Mouse (Mus musculus) forebrain, embryonic 15.5 days (tissue): ENCODE measurements at regions not wholly inside any gene's neighbourhood (a gene's known extent, or its start where the extent isn't known, plus 50 kb on each side); places are given as distances from the start of the nearest gene placed in this dataset.
"Not testable (repeated sequence)": the region's sequence is repeated elsewhere in the genome, so short reads cannot be mapped to it uniquely, and the experiment has no call there.

Source experiments
- ATAC-seq: fragments of 200-750 bp; cut with Nextera tagmentation; replicated peaks from 2 replicates; pipeline ENCODE4 v1.8.0; 2017; ENCODE audit warnings: mild to moderate bottlenecking, moderate TSS enrichment, moderate library complexity
- H3K27ac ChIP-seq: fragments of 300-500 bp; sonication (generic); replicated peaks from 2 replicates; pipeline ENCODE4 v1.5.1; 2015; ENCODE audit warnings: mild to moderate bottlenecking, inconsistent platforms
- H3K27me3 ChIP-seq: fragments of 300-500 bp; sonication (generic); 2 replicates; pipeline ENCODE4 v1.6.1; 2015; ENCODE audit warnings: inconsistent platforms
- H3K36me3 ChIP-seq: fragments of 300-500 bp; sonication (generic); 2 replicates; pipeline ENCODE4 v1.6.1; 2015; ENCODE audit warnings: mild to moderate bottlenecking, inconsistent platforms
- H3K4me1 ChIP-seq: fragments of 300-500 bp; sonication (generic); 2 replicates; pipeline ENCODE4 v1.6.1; 2015; ENCODE audit warnings: inconsistent platforms
- H3K4me2 ChIP-seq: fragments of 300-500 bp; sonication (generic); replicated peaks from 2 replicates; pipeline ENCODE4 v1.6.1; 2015; ENCODE audit warnings: mild to moderate bottlenecking, inconsistent platforms
- H3K4me3 ChIP-seq: fragments of 300-500 bp; sonication (generic); 2 replicates; pipeline ENCODE4 v1.5.1; 2015; ENCODE audit warnings: mild to moderate bottlenecking, inconsistent platforms
- H3K9ac ChIP-seq: fragments of 300-500 bp; sonication (generic); replicated peaks from 2 replicates; pipeline ENCODE4 v1.6.1; 2015; ENCODE audit warnings: mild to moderate bottlenecking, inconsistent platforms
- H3K9me3 ChIP-seq: fragments of 300-500 bp; sonication (generic); 2 replicates; pipeline ENCODE4 v1.6.1; 2016; ENCODE audit warnings: inconsistent platforms
- WGBS: fragments of 180-500 bp; shearing (Covaris S2); methylation state at CpG from one replicate; pipeline ENCODE4 v1.1.7; 2015; ENCODE audit warnings: mixed read lengths; 5-methylcytosine and 5-hydroxymethylcytosine counted together

- no peak for ATAC-seq
- no peaks in the 10 kb centered on the region for H3K4me1 ChIP-seq
- no peak overlapping the region for H3K27ac ChIP-seq
- H3K4me3 ChIP-seq, result no peak overlapping the region
- 71% methylated on average over 7 of the region's 7 CpGs for WGBS
- H3K27me3 ChIP-seq, result no peaks in the 10 kb centered on the region
- H3K4me2 ChIP-seq, result no peak overlapping the region
- no peaks in the 10 kb centered on the region for H3K36me3 ChIP-seq
- no peak overlapping the region for H3K9ac ChIP-seq
- no peaks in the 10 kb centered on the region for H3K9me3 ChIP-seq
Observed at GRCm38 (mm10) chr13:44663730-44664129, 65.5 kb upstream of the Jarid2 start.

- Histone ChIP-seq H3K4me1 (peaks cover 13% of the 10 kb centered on the region), H3K36me3 (no peaks in the 10 kb centered on the region), H3K27ac (no peak overlapping the region), H3K4me2 (no peak overlapping the region), H3K9ac (no peak overlapping the region), H3K27me3 (no peaks in the 10 kb centered on the region), H3K4me3 (no peak overlapping the region), H3K9me3 (no peaks in the 10 kb centered on the region)
- no peak for ATAC-seq
- 63% methylated on average over 6 of the region's 6 CpGs for WGBS
Observed at GRCm38 (mm10) chr13:44669761-44670160, 59.5 kb upstream of the Jarid2 start.

GRCm38 (mm10) chr13:44673337-44673966 is 55.8 kb upstream of the Jarid2 start:
- Histone ChIP-seq H3K4me3 (0 out of 2 replicates have a peak overlapping the region, but pooled peaks have one; percentile 5), H3K4me2 (peak overlapping the region; percentile 19), H3K4me1 (peaks cover 13% of the 10 kb centered on the region), H3K9me3 (no peaks in the 10 kb centered on the region), H3K27me3 (no peaks in the 10 kb centered on the region), H3K27ac (no peak overlapping the region), H3K9ac (0 out of 2 replicates have a peak overlapping the region, but pooled peaks have one; percentile 8), H3K36me3 (no peaks in the 10 kb centered on the region)
- 12% methylated on average over 20 of the region's 20 CpGs for WGBS
- ATAC-seq, result no peak

GRCm38 (mm10) chr13:44673967-44674357 is 55.3 kb upstream of the Jarid2 start:
- peaks cover 13% of the 10 kb centered on the region for H3K4me1 ChIP-seq
- no peaks in the 10 kb centered on the region for H3K36me3 ChIP-seq
- no peak overlapping the region for H3K27ac ChIP-seq
- WGBS, result 34% methylated on average over 12 of the region's 12 CpGs
- no peak for ATAC-seq
- 0 out of 2 replicates have a peak overlapping the region, but pooled peaks have one; percentile 5 for H3K4me3 ChIP-seq
- peak overlapping the region; percentile 19 for H3K4me2 ChIP-seq
- no peaks in the 10 kb centered on the region for H3K9me3 ChIP-seq
- H3K9ac ChIP-seq, result 0 out of 2 replicates have a peak overlapping the region, but pooled peaks have one; percentile 8
- H3K27me3 ChIP-seq, result no peaks in the 10 kb centered on the region

- no peaks in the 10 kb centered on the region for H3K36me3 ChIP-seq
- H3K27ac ChIP-seq, result no peak overlapping the region
- no peaks in the 10 kb centered on the region for H3K27me3 ChIP-seq
- WGBS, result 86% methylated on average over 8 of the region's 8 CpGs
- H3K9me3 ChIP-seq, result no peaks in the 10 kb centered on the region
- H3K4me2 ChIP-seq, result no peak overlapping the region
- ATAC-seq, result no peak
- H3K9ac ChIP-seq, result no peak overlapping the region
- peaks cover 13% of the 10 kb centered on the region for H3K4me1 ChIP-seq
- no peak overlapping the region for H3K4me3 ChIP-seq
Observed at GRCm38 (mm10) chr13:44674926-44675650, 54.2 kb upstream of the Jarid2 start.

GRCm38 (mm10) chr13:44676041-44676440 is 53.2 kb upstream of the Jarid2 start:
- Histone ChIP-seq H3K4me3 (no peak overlapping the region), H3K9ac (no peak overlapping the region), H3K4me2 (no peak overlapping the region), H3K27ac (no peak overlapping the region), H3K4me1 (peaks cover 13% of the 10 kb centered on the region), H3K27me3 (no peaks in the 10 kb centered on the region), H3K36me3 (no peaks in the 10 kb centered on the region), H3K9me3 (no peaks in the 10 kb centered on the region)
- ATAC-seq, result no peak
- 96% methylated on average over 6 of the region's 6 CpGs for WGBS

GRCm38 (mm10) chr13:44678121-44678520 is 51.2 kb upstream of the Jarid2 start:
- no peak overlapping the region for H3K9ac ChIP-seq
- no peak overlapping the region for H3K4me3 ChIP-seq
- H3K27me3 ChIP-seq, result no peaks in the 10 kb centered on the region
- peaks cover 10% of the 10 kb centered on the region for H3K4me1 ChIP-seq
- H3K9me3 ChIP-seq, result no peaks in the 10 kb centered on the region
- no peak for ATAC-seq
- H3K36me3 ChIP-seq, result no peaks in the 10 kb centered on the region
- WGBS, result 77% methylated on average over 3 of the region's 3 CpGs
- no peak overlapping the region for H3K4me2 ChIP-seq
- H3K27ac ChIP-seq, result no peak overlapping the region

GRCm38 (mm10) chr13:44679457-44679856 is 49.8 kb upstream of the Jarid2 start:
- H3K9ac ChIP-seq, H3K9me3 ChIP-seq, ATAC-seq, H3K4me3 ChIP-seq, H3K4me2 ChIP-seq, H3K4me1 ChIP-seq, H3K27ac ChIP-seq, H3K27me3 ChIP-seq, H3K36me3 ChIP-seq: not testable (repeated sequence)
- WGBS, result 82% methylated on average over 7 of the region's 7 CpGs
